Mouse (Mus musculus) mature B cell (primary cell): ENCODE data around the gene Stub1.
"Not testable (repeated sequence)": the region's sequence is repeated elsewhere in the genome, so short reads cannot be mapped to it uniquely, and the experiment has no call there.

Experiments used
- in situ Hi-C: fragments of 300-500 bp; cut with MboI; formaldehyde crosslinking; loops from 2 replicates; pipeline ENCODE4 v1.14.3; 2019

Stub1 gene

GRCm38 (mm10) chr17:25833291-25833663 is at the start of gene Stub1:
Gene Stub1, minus strand, starts transcription at chr17:25833404.
- in situ Hi-C loops, result no loop called here

GRCm38 (mm10) chr17:25882306-25882705 is 49.1 kb upstream of the Stub1 start:
- in situ Hi-C loops, result no loop called here

GRCm38 (mm10) chr17:25881691-25882090 is 48.5 kb upstream of the Stub1 start:
- in situ Hi-C loops, result no loop called here

- in situ Hi-C loops, result no loop called here
Observed at GRCm38 (mm10) chr17:25880913-25881641, 47.9 kb upstream of the Stub1 start.

GRCm38 (mm10) chr17:25880196-25880910 is 47.1 kb upstream of the Stub1 start, which contains the start of gene Wfikkn1:
Gene Wfikkn1, minus strand, starts transcription at chr17:25880858.
- in situ Hi-C loops, result no loop called here

GRCm38 (mm10) chr17:25879750-25880149 is 46.5 kb upstream of the Stub1 start:
- in situ Hi-C loops, result no loop called here

GRCm38 (mm10) chr17:25879261-25879660 is 46.1 kb upstream of the Stub1 start:
- in situ Hi-C loops, result no loop called here

- in situ Hi-C loops, result no loop called here
Observed at GRCm38 (mm10) chr17:25878611-25879180, 45.5 kb upstream of the Stub1 start.

- in situ Hi-C loops, result no loop called here
Observed at GRCm38 (mm10) chr17:25877741-25878610, 44.8 kb upstream of the Stub1 start.

GRCm38 (mm10) chr17:25877025-25877424 is 43.8 kb upstream of the Stub1 start:
- in situ Hi-C loops, result no loop called here

GRCm38 (mm10) chr17:25876347-25876915 is 43.2 kb upstream of the Stub1 start:
- in situ Hi-C loops, result no loop called here

GRCm38 (mm10) chr17:25875171-25876136 is 42.2 kb upstream of the Stub1 start:
- in situ Hi-C loops, result no loop called here

GRCm38 (mm10) chr17:25874721-25875170 is 41.5 kb upstream of the Stub1 start, which contains the start of gene Mettl26:
Gene Mettl26, plus strand, starts transcription at chr17:25875074.
- in situ Hi-C loops, result no loop called here

- in situ Hi-C loops, result no loop called here
Observed at GRCm38 (mm10) chr17:25874148-25874720, 41.0 kb upstream of the Stub1 start.

GRCm38 (mm10) chr17:25873405-25874147 is 40.4 kb upstream of the Stub1 start:
- in situ Hi-C loops, result no loop called here

GRCm38 (mm10) chr17:25872676-25873075 is 39.5 kb upstream of the Stub1 start:
- in situ Hi-C loops, result no loop called here

- in situ Hi-C loops, result not testable (repeated sequence)
Observed at GRCm38 (mm10) chr17:25871566-25871965, 38.4 kb upstream of the Stub1 start.

- in situ Hi-C loops, result no loop called here
Observed at GRCm38 (mm10) chr17:25869954-25870353, 36.8 kb upstream of the Stub1 start.

GRCm38 (mm10) chr17:25869498-25869897 is 36.3 kb upstream of the Stub1 start:
- in situ Hi-C loops, result no loop called here
